Mouse (Mus musculus) liver, postnatal 0 days (tissue): ENCODE results near the gene Hbs1l.

Experiments
- CTCF ChIP-seq: sonication (generic); IDR thresholded peaks from 2 replicates; pipeline ENCODE4 v1.5.1; 2016; ENCODE audit warnings: antibody characterized with exemption, low read depth
- EP300 ChIP-seq: IDR thresholded peaks from 2 replicates; pipeline ENCODE4 v1.6.1; 2016; ENCODE audit warnings: antibody characterized with exemption, low read depth, mild to moderate bottlenecking

DNA sequence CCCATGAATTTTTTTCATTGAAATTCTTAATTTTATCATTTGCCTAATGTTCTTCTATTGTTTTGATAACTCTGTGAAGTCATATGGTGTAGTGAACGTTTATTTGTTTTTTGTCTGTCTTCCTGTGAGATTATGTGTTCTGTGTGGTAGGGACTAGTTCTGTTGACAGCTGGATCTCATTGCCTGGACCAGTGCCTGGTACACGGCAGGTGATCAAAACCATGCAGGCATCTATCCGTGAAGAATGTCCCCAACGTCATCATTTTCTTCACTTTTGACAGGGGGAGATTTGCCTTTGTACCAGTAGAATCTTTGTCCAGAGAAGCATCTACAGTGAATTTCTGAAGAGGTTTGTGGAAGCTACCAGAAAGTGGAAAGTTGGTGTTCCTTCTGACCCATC, 95.5 kb downstream of the Hbs1l start:
- TF ChIP-seq CTCF (no peak), EP300 (no peak)
